Mouse (Mus musculus): ENCODE measurements around the gene Ldlrap1.
"Not testable (repeated sequence)": the region's sequence is repeated elsewhere in the genome, so short reads cannot be mapped to it uniquely, and the experiment has no call there.

Gene Ldlrap1

GRCm38 (mm10) chr4:134767426-134768225 lies at the start of gene Ldlrap1:
Gene Ldlrap1 (minus strand): TSS chr4:134768024.
- DNase-seq (ENCODE audit: low spot score in 2 of 2) = peak; percentile 86 to 94

DNA sequence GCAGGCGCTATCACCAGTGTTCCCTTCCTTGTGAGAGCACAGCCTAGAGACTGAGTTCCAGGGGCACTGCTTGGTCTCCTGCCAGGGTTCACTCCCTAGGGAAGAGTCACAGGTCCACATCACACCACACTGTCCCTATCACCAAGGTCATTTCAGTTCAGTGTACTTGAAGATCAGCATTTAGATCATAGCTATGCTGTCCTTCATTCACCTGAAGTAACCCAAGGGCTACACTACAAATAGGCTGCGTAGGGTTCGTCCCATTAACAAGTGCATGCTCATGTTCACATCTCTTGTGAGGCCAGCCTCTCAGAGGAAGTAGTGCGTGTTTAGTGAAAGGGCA lies 46.4 kb upstream of the Ldlrap1 start:
- DNase-seq (ENCODE audit: low spot score in 2 of 2) = no peak

- no peak for DNase-seq (ENCODE audit: low spot score in 2 of 2)
These were observed 45.8 kb upstream of the Ldlrap1 start for GRCm38 (mm10) chr4:134813406-134814228.

DNA sequence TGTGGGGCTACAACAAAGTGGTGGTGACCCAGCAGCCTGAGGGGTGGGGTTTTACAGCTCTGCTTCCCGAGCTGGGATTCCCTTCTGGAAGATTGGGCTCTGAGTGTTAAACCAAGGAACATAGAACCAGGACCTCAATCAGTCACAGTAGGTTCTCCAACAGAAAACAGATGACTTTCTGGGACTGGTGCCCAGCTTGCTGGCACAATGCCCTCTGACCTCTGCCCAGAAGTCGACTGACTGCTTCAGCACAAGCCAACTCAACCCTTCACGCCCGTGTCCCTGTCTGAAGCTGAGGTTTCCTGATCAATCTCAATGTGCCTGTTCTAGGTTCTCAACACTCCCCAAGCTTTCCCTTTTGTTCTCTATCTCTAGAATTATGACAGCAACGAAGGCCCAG lies 36.9 kb upstream of the Ldlrap1 start:
- DNase-seq (ENCODE audit: low spot score in 2 of 2) = no peak

DNA sequence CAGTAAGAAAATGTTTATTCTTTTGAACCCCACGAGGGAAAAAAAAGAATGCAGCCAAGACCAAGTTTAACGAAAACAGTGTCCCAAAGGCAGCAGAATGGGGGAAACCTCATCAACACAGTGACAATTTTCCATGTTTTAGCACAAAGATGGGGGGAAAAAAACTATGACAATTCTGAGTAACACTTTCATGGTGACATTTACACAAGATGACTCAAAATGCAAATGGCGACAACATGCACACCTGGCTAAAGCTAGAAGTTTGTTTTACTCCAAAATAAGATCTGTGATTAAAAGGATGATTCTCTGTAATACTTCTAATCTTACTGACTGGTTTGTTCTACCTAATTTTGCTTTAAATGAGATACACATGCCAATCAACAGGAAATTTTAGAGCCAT lies 34.9 kb upstream of the Ldlrap1 start:
- DNase-seq (ENCODE audit: low spot score in 2 of 2) = no peak

DNA sequence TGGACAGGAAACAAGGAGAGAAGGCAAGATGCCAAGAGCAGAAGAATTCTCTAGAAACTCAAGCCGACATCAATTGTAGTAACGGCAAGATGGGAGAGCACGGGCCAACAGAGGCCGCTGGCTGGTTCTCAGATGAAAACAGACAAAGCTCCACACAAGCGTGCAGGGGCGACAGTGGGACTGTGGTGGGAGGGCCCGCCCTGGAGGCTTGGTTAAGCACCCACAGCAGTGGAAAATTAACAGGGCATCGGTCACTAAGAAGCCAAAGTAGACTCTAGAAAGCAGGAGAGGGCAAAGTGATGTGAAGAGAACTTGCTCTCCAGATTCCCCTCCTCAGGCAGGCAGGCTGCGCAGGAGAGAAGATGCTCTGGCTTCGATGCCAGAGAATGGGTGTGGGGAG lies 34.3 kb upstream of the Ldlrap1 start:
- no peak for DNase-seq (ENCODE audit: low spot score in 2 of 2)

GRCm38 (mm10) chr4:134800693-134801092 lies 32.9 kb upstream of the Ldlrap1 start:
- no peak for DNase-seq (ENCODE audit: low spot score in 2 of 2)

DNA sequence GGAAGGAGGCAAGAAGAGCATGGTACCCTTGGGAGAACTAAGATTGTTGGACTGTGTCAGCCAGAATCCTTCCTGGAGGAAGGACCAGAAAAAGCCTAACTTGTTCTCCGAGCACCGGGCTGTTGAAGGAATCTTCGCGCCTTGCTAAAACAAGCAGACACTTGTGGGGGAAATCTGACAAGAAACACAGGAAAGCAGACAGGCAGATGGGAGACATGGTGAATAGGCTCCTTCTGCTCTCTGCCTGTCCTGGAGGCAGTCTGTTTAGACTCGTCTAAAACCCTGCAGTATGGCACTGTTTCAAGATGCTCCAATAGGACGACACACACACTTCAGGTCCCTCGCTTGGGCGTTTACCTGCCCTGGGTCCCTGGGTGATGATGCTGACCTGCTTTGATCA lies 32.3 kb upstream of the Ldlrap1 start:
- DNase-seq (ENCODE audit: low spot score in 2 of 2) = no peak

DNA sequence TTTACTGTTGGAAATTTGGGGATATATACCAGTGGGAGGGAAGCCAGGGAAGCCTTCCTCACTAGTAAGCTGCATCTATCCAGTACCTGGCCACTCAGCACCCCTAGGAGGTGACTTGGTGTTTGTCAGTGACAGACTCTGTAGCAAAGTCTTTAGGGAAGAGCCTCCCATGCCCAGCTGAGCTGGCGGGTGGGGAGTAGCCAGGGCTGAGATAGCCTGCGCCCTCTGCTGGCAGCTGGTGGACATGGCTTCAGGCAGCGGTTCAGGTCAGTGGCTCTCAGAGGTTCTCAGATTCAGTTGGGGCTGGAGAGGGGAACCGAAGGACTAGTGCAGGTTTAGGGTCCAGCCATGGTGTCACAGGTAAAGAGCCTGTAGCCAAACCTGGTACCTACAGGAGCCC lies 31.4 kb upstream of the Ldlrap1 start:
- DNase-seq (ENCODE audit: low spot score in 2 of 2) = peak; percentile 77 to 92

DNA sequence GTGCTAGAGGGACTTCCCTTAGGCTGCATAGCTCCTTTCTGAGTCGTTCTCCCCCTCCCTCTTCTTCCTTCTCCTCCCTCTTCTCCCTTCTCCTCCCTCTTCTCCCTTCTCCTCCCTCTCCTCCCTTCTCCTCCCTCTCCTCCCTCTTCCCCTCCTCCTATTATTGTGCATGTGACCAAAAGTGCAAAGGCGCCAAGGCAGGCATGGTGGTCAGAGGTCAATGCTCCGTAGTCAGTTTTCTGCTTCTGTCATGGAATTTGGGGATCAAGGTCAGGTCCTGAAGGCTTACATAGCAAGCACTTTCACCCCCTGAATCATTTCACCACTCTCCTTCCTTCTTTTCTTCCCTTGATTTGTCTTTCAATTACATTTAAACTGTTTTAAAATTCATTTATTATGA lies 31.0 kb upstream of the Ldlrap1 start:
- DNase-seq (ENCODE audit: low spot score in 2 of 2) = no peak

DNA sequence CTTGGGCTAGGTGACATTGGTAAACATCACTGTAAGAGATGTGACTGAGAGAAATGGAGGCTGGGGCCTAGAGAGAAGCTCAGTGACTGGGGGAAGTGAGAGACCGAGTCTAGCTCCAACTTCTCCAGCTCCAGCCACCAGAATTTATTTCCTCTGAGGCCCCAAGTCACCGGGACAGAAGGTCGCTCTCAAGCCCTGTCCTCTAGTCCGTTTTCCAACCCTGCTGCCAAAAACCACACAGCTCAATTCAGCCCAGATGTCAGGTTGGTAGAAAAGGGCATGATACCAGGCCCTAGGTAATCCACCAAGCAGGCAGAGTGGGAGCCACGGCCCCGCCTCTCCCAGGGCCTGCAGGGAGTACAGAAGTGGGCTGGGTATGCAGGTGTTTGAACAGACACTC lies 29.8 kb upstream of the Ldlrap1 start:
- DNase-seq (ENCODE audit: low spot score in 2 of 2) = no peak

GRCm38 (mm10) chr4:134796581-134797361 lies 28.9 kb upstream of the Ldlrap1 start:
- peak; percentile 53 to 69 for DNase-seq (ENCODE audit: low spot score in 2 of 2)

GRCm38 (mm10) chr4:134795819-134796485 lies 28.1 kb upstream of the Ldlrap1 start:
- peak in 1 of 2 experiments; percentile 71 for DNase-seq (ENCODE audit: low spot score in 2 of 2)

DNA sequence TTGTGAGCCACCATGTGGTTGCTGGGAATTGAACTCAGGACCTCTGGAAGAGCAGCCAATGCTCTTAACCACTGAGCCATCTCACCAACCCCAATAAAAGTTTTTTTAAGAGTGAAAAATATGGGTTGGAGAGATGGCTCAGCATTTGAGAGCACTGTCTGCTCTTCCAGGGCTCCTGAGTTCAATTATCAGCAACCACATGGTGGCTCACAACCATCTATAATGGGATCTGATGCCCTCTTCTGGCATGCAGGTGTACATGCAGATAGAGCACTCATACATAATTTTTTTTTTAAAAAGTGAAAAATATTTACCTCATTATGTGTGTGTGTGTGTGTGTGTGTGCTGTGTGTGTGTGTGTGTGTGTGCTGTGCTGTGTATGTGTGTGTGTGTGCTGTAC lies 27.1 kb upstream of the Ldlrap1 start:
- not testable (repeated sequence) for DNase-seq (ENCODE audit: low spot score in 2 of 2)

- DNase-seq (ENCODE audit: low spot score in 2 of 2) = peak; percentile 50 to 86
These were observed 25.6 kb upstream of the Ldlrap1 start for GRCm38 (mm10) chr4:134793213-134793956.

DNA sequence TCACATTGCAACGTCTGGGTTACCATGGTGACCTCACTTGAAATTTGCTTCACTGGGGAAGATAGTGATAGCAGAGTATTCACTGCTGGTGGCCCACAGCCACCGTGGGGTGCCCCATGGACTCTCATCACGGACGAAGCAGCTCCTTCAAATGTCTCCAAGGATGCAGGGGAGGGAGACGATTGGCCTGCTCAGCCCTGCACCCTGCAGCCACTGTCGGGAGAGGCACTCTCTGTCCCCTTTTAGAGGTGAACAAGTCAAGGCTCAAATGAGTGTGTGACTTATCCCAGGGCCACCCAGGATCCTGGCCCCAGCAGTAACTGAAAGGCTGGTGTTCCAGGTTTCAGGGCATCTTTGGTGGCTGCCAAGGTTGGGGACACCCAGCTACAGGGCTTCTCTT lies 23.9 kb upstream of the Ldlrap1 start:
- DNase-seq (ENCODE audit: low spot score in 2 of 2) = no peak

DNA sequence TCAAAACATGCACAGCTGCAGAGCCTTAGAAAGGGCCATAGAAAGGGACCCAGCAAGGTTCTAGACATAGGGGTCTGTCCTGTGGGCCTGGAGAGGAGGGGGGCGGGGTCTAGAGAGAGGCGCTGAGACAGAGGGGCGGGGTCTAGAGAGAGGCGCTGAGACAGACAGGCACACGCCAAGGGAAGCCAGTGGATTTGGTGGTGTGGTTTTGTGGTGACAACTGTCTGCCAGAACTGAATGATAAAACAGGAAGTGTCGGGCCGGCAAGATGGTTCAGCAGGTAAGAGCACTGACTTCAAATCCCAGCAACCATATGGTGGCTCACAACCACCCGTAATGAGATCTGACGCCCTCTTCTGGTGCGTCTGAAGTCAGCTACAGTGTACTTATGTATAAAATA lies 19.1 kb upstream of the Ldlrap1 start:
- peak; percentile 56 to 73 for DNase-seq (ENCODE audit: low spot score in 2 of 2)

DNA sequence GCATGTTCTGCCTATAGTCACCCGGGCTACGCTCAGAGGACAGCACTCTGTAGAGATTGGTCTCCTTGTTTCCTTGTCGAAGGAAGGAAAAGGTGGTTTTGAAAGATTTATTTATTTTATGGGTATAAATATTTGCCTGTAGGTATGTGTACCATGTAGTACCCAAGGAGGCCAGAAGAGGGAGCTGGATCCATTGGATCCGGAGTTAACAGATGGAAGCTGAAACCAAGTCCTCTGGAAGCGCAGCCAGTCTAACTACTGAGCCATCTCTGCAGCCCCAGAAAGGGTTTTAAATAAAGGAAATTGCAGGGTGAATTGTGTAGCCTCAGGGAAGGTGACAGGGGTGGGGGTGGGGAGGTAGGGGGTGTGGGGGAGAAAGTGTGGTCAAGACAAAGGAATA lies 16.9 kb upstream of the Ldlrap1 start:
- peak; percentile 66 to 85 for DNase-seq (ENCODE audit: low spot score in 2 of 2)

- DNase-seq (ENCODE audit: low spot score in 2 of 2) = no peak
These were observed 11.5 kb upstream of the Ldlrap1 start for GRCm38 (mm10) chr4:134779136-134779934.

DNA sequence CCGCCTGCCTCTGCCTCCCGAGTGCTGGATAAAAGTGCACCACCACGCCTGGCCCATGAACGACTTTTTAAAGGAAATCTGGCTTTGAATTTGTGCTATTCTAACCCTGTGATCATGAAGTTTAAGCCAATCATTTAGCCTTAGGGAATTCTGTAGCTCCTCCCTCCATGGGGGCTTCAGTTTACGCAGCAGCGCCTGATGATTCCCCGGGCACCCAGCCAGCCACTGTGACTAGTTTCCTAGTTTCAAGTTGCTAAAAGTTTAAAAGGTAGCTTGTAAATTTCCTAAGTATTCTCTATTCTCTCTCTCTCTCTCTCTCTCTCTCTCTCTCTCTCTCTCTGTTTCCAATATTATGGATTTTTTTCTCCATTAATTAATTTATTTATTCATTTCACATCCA lies 8.4 kb upstream of the Ldlrap1 start:
- no peak for DNase-seq (ENCODE audit: low spot score in 2 of 2)
